Mouse (Mus musculus): Measurements from ENCODE around the gene Dcp1b.

GRCm38 (mm10) chr6:119132111-119132735 lies 42.8 kb upstream of the Dcp1b start:
- no peak for TF ChIP-seq CTCF (IDR thresholded peaks at IDR 0.05; ENCODE audit: insufficient read depth, low read length)
- no peak for TF ChIP-seq POLR2A (IDR thresholded peaks at IDR 0.05; ENCODE audit: borderline replicate concordance, extremely low read depth, low read depth, low read length)
